Mouse (Mus musculus) embryo, embryonic 10 days (tissue): ENCODE measurements around the gene Pycr1.

Experiments used
- DNase-seq: peaks from one replicate; pipeline ENCODE4 v3.0.0-alpha.2; 2015; ENCODE audit warnings: low spot score

The Pycr1 gene

DNA sequence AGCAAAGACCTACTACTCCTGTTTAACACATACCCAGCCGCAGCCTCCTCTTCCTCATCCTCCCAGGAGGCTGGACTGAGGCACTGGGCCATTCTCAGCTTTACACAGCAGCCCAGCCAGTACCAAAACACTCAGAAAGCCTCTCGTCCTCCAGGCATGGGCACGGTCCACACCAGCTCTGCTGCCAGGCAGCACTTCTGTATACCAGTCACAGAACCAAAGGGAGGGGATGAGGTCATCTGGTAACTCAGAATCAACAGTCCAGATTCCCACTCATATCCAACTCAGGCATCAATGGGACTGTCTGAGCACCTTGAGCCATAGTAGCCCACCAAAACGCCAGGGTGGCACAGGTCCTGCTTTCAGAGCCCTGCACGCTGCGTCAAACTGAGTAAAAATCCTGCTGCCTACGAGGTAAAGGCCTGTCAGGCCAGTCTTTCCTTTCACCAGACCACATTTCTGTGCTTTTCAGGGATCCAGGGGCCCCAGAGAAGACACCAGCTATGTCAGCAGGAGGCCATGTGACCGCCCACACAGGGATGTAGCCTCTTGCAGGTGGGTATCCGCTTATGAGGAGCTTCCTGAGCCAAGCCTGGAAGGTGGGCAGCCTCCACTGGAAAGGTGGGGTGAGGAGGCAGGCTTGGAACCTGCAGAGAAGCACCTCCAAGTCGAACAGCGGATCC lies 16.6 kb downstream of the Pycr1 start:
- DNase-seq, result no peak

DNA sequence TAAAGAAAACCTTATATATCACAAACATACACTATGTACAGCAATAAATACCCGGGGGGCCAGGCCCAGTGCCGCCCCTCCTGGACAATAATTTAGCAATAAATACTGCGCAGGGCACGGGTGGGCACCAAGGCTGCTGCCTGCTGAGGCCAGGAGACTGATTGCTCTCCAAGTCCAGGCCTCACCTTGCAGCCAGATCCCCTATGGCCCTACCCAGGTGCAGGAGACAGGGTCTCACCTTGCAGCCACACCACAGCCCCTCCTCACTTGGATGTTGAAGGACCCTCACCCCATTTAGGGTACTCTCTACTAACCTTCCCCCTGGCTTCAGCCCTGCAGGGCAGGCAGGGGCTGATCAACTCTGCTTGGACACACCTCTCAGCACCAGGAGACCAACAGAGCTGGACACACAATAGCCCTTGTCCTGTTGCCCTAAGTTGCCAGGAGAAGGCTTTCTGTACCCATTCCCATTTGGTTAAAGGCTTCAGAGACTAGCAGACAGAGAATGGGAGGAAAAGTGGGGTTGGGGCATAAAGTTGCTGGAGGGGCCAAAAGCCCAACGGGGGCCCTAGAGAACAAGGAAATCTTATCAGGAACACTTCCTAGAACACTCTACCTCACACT lies 18.3 kb downstream of the Pycr1 start, which contains the start of gene Sirt7:
Gene Sirt7, minus strand, starts transcription at position 89 of the 624 bp plus-strand sequence.
- DNase-seq, result no peak

DNA sequence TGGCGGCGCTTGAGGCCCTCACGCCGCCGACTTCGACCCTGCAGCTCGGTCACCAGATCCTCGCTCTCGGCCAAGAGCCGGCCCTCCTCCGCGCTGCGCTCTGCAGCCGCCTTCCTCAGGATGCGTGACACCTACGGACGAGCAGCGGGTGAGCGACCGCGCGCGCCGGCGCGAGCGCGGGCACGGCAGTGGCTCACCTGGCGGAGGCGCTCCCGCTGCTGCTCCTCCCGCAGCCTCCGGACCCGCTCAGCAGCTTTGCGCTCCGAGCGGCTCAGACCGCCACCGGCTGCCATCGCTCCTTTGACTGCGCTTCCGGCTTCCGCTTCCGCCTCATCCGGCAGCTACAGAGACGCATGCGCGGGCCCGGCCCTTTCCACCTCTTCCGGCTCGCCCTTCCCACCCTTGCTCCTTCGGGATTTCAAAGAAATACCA lies 18.9 kb downstream of the Pycr1 start:
- peak; percentile 93 for DNase-seq

DNA sequence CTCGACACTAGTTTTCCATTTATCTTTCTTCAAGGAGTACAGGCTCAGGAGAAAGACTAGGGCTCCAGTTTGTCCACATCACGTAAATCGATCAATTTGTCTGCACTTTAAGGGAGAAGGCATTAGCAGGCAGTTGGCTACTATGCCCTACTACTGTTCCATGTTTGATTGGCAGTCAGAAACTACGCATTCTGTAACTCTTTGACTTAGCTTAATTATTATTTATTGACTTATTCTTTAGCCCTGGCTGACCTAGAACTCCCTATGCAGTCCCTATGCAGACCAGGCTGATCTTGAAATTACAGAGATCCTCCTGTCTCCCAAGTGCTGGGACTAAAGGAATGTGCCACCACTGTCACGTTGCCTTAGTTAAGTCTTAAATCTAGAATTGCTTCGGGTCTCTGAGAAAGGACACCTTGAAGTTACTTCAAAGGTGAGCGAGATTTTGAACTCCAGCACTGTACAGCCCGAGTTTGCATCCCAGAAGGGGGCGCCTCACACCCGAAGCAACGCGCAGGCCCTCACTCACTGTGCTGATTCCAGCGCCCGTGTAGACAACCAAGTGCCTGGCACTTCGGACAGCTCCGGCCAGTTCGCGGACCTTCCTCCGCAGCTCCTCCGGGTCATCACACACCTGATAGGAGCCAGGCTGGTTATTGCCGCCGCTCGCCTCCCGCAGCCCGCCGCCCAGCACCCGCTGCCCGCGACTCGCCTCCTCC lies 19.4 kb downstream of the Pycr1 start:
- peak; percentile 77 for DNase-seq

DNA sequence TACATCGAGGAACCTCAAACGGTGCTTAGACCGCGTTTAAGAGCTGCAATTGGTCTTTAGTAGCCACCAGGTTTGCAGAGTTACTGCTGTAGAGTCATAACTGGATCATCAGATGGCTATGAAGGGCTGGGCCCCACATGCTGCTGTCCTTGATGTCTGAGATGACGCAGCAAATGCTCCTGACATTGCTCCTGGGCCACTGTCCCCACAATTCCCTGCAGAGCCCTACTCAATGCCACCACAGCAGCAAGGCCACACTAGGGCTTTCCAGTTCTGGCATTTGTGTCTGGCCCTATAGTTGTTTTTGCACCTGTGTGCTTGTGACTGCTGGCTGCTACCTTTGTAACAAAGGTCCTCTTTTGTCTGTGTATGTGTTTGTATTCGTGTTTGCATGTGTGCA lies 20.8 kb downstream of the Pycr1 start:
- DNase-seq, result no peak

DNA sequence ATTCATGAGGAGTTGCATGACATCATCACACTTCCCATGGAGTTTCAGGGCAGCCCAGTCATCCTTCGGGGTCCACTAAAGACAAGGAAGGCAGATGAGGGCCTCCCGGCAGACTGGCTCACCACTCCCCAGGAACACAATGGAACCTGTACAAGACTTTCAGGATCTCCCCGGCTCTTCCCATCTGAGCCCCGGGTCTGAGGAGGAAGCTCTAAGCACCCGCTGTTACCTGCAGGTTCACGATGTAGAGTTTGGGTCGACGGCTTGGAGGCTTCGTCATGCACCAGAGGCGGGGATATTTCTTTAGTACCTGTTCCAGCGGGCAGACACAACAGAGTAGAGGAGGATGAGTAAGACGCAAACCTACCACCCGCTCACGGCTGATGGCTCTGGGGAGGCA lies 23.4 kb downstream of the Pycr1 start:
- DNase-seq, result no peak

DNA sequence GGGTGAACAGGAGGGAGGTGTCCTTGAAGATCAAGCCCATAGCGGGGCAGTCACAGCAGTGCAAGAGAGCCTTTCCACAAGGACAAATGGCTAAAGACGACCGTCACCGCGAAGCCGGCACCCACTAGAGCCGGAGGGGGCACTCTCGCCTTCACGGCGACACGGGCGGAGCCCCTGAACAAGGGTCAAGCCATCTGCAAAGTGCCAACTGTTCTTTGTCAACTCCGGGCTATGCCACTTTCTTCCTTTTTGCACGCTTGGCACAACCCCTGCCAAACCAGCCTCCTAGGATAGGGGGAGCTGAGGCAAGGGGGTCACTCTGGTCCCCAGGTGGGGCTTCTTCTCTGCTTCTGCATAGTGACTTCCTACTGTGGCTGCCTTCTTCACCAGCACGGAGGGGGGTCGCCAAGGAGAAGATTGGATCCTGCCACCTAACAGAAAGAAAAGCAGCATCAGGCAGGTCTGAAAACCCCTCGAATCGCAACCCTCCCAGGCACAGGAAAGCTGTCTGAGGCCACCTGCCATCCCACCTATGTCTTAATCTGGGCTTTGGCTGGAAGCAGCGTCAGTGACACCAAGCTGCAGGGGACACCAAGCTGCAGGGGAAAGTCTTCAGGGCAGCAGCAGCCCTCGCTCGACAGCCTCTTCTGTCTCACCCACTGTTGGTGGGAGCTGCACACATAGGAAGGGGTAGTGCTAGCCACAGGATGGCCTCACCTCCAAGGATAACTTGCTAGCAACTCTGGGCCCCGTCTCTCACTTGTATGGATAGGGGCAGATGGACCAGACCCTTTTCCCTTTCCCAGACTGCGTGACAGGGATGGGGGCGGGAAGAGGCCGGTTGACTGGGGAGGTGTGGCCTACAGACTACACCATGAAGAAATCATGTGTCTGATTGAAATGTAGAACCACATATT lies 24.7 kb downstream of the Pycr1 start:
- no peak for DNase-seq

DNA sequence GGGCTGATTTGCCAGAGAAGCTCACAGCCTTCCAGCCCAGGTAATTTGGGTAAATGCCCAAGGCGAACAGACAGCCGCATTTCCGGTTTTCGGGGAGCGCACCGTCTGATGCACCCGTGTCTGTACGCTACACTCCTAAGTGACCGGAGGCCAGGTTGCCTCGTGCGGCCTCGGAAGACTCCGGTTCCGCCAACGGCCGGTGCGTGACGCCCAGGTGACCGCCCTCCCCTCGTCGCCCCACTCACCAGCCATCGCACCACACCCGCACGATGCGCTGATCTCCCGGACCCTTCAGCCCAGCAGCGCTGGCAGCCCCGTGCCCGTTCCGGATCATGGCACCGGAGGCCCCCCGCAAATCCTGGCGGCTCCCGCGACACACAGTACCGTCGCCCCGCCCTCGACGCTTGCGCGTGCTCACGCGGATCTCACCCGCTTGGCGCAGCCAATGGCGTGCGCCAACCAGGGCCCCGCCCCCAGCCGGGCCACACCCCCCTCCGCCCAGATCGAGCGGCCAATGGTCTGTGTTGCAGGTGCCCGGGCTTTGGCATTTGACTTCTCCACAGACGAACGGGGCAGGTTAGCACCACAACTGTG lies 26.0 kb downstream of the Pycr1 start, which contains the start of gene Pcyt2:
Gene Pcyt2, minus strand, starts transcription at position 418 of the 594 bp plus-strand sequence.
- peak; percentile 94 for DNase-seq

DNA sequence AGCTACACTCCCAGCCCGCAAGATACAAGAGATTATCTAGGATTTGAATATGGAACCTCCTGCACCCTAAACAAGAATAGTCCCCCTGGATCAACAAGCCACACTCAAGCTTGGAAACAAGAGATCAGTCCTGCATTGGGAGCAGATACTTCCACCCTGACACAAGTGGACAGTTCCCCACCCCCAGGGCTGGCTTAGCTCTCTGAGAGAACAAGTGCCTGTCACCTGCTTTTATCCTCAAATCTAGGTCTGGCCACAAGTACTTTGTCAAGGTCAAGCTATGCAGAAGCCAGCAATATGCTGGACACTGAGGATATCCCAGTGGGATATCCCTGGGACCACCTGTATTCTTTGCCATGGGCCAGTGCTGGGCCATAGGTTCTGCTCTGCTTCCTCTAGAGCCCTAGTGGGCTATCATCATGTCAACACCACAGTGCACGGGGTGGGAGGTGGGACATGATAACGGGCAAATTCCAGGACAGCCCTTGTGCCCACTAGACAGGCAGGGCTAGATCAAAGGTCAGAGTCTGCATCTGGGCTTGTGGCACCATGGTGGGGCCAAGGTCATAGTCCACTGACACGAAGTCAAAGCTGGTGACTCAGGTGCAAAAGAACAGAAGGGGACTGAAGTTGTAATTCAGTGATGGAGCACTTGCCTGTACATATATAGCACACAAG lies 26.8 kb downstream of the Pycr1 start:
- no peak for DNase-seq

DNA sequence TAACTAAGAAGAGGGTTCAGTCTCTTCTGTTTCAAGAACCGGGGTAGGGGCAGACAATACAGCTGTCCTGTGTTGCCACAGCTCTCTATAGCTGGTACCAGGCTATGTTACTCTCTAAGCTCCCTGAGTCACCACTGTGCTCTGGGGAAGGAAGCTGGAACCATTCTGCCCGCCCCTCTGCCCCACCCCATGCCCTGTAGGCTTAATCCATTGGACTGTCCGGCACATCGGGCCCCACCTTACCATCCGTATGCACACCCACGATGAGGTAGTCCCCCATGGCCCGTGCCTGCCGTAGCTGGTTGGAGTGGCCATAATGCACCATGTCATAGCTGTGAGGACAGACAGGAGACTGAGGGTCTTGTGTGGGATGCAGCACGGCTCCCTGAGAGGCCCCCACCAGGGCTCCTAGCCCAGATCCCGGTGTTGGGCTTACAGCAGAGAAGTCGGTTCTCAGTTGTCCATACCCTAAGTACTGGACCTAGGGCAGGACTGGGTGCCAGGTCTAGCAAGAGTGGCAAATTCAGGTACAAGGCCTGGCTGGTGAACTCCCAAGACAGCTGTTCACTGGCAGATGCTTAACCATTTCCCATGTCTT lies 27.9 kb downstream of the Pycr1 start:
- no peak for DNase-seq

DNA sequence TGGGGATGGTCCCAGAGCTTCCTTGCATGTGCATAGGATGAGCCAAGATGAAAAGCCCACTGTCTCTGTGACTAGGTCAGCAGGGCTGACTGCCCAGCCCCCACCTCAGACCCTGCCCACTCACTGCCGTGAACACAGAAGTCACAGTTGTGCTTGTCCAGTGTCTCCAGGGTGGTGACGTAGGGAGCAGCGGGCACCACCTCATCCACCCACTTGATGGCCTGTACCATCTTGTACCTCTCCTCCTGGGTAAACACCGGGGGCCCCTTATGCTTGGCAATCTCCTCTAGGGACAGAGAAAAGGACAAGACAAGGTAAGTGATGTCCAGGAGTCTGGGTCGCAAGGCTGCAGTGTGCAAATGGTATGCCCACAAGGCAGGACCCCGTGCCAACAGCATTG lies 28.4 kb downstream of the Pycr1 start:
- DNase-seq, result no peak

DNA sequence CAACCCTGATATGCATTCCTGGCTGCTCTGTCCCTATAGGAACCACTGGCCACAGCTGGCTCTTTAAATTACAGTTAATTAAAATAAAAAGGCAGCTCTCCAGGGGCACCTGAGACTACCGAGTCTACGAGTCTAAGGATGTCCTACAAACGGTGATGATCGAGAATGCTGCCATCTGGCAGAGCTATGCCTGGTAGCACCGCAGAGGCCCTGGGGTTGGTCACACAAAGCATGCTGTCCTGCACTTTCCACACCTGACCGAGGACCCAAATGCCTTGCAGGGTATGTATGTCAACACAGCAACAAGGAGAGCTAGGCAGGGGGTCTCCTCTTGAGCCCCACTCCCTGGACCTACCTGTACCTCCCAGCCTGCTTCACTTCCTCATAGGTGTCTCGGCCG lies 29.6 kb downstream of the Pycr1 start:
- no peak for DNase-seq

DNA sequence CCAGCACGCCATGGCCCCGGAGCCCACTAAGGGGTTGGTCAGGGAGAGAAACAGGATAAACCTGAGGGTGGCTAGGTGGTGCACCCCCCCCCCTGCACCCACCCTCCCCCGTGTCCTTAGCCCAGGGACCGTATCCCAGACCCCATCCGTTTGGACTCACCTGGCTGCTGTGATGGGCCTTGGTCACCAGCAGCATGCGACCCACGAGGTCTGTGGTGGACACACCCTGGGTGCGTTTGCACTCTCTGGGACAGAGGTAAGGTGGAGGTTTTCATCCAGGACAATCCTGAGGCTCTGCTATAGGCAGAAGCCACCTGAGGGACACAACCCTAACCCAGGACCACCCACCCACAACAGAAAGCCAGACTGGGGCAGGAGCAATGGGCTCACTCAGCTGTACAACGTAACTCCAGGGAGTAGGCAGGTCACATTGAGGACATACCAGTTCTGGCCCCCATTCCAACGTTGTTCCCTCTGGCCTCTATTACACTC lies 30.0 kb downstream of the Pycr1 start:
- DNase-seq, result no peak

DNA sequence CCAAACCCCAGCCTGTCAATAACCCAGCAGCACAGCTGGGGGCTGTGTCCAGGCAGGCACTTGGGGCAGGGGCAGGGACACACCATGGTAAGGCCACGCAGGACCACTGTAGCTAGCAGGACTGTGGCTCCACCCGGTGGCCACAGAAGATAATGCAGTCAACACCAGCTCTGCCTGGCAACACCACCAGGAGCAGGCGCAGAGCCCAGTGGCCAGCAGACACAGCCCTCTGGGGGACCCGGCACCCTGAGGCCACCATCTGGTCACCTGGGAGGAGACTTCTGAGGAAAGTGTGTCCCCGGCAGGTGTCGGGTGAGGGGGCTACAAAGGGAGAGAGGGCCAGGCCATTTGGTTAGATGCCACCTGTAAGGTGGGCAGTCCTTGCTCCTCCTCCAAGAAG lies 30.8 kb downstream of the Pycr1 start:
- DNase-seq, result peak; percentile 85

DNA sequence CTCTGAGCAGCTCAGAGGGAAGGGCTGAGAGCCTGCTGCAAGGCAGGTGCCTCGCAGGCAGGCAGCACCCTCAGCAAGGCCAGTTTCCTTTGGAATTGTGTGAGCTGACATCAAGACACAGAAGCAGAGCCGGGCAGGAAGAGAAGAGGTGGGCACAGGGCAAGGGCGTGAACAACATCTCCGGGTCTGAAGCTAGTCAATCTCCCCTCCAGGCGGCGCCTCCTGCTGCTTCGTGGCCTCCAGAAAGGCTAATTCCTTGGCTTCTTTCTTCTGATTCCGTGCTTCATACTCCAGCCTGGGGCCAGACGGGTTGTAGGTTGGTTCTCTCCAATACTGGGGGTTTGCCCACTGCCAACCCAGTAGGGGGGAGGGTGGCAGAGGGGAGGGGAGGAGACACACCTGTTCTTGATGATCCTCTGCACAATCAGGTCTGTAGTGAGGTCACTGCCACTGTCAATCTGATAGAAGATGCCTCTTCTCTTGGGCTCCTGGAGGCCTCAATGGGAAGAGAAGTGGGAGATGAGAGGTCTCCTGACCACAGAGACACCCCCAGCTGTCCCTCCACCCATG lies 33.0 kb downstream of the Pycr1 start:
- DNase-seq, result no peak

DNA sequence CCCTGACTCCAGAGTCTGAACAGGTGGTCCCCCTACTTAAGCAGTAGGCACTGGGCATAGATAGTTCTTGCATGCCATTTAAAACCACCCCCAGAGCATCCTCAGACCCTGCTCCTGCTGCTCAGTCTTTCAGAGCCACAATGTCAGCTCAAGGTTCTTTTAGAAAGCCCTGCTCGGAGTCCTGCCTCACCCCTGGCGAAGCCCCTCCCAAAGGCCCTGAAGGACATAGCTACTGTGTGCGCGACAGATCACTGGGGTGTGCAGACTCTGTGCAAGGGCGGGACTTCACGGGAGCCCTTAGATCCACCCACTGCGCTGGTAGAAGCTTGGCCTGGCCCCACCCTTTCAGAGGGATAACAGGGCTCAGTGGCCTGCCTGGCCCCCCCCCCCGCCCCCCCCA lies 34.3 kb downstream of the Pycr1 start:
- peak; percentile 21 for DNase-seq

DNA sequence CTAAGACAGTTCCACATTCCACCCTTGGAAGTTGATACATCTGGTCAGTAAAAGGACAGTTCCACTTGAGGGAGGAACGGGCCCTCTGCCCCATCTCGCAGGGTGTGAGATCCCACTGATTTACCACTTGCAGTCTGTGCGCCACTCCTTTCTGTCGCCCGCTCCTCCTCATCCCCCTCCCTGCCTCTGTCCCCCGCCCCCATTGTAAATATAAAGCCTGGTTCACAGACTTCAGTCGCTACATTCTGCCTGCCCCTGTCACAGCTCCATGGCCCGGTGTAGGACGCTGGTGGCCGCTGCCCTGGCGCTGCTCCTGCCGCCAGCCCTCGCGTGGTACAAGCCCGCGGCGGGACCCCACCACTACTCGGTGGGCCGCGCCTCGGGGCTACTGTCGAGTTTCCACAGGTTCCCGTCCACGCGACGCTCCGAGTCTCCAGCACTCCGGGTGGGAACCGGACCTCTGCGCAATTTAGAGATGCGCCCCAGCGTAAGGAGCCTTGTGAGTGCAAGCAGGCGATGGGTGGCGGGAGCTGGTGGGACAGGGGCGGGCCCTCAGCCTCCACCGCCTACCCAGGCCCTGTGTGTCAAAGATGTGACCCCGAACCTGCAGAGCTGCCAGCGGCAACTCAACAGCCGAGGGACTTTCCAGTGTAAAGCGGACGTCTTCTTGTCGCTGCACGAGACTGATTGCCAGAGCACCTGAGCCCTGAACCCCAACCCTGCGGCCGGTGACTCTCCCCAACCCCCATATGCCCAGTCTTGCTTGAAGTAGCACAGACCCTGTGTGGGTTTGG lies 35.1 kb downstream of the Pycr1 start, which contains the start of gene Npb:
Gene Npb, plus strand, starts transcription at position 237 of the 794 bp plus-strand sequence.
- peak; percentile 21 for DNase-seq

DNA sequence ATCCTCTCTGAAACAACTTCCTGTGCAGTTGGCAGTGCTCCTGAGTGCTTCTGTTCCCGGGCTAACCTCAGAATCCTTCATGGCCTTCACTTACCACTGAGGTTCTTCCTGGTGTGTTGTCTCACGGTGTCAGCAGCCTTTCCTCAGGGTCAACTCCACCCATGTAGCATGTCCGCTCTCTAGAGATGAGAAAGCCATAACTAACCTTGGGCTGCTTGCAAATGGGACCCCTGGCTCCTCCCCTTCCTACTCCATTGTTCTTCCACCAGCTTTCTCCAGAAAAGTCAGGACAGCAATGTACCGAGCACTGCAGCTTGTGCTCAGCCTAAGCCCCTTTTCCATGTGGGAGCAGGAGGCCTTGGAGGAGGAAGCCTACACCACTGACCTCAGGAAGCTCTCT lies 36.8 kb downstream of the Pycr1 start:
- no peak for DNase-seq

DNA sequence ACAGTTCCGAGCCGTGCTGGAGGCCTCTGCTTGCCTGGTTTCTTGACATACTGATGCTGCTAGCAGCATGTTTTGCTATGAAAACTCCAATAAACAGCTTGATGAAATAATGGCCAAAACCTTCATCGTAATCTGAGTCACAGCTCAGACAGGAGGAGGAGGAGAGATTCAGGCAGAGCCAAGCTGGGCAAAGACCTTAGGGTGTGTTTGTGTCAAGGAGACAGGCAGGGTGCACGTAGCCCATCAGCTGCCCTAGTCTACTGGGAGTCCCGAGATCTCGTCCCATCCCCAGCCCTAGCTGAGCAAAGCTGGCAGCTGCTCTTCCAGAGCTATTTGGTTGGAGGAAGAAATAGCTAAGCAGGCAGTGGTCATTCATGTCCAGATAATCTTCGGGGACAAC lies 37.9 kb downstream of the Pycr1 start:
- DNase-seq, result no peak
